Mouse (Mus musculus): ENCODE measurements at regions not wholly inside any gene's neighbourhood (a gene's known extent, or its start where the extent isn't known, plus 50 kb on each side); places are given as distances from the start of the nearest gene placed in this dataset.

GRCm38 (mm10) chr3:120416634-120417033 lies 632.4 kb upstream of the Ptbp2 start:
- TF ChIP-seq ZKSCAN1 (IDR thresholded peaks at IDR 0.05; ENCODE audit: low read depth, low read length) (no peak), USF1 (IDR thresholded peaks at IDR 0.05; ENCODE audit: low read depth, low read length) (no peak), CTCF (IDR thresholded peaks at IDR 0.05 in 2 of 3, conservative IDR thresholded peaks at IDR 0.05 in 1 of 3; ENCODE audit: control insufficient read depth in 1 of 3, insufficient read depth in 1 of 3, low read depth in 2 of 3, low read length in 3 of 3, poor library complexity in 1 of 3, severe bottlenecking in 1 of 3) (no peak)

All from MEL (cell line).